Mouse (Mus musculus) MEL (cell line): Measurements from ENCODE around the gene Ankrd35. TPM values are rescaled to one million over a fixed set of nuclear protein-coding genes. Genes with fewer than 3 reads are reported as not detected.

Source experiments
- DNase-seq: peaks from one replicate; pipeline ENCODE4 v3.0.0; 2011; ENCODE audit warnings: low read depth, low spot score
- H3K27ac ChIP-seq: 2 replicates; pipeline ENCODE4 v1.5.1; 2012; ENCODE audit warnings: low read depth, mild to moderate bottlenecking, control low read depth, low read length, moderate library complexity; ENCODE audit not compliant: control insufficient read depth
- H3K27me3 ChIP-seq, 2 experiments: fragments of 150-350 bp in 1 of 2; sonication (generic) in 1 of 2; 2 replicates each; pipeline ENCODE4 v1.6.1; 2012; ENCODE audit warnings: low read length in 2 of 2, mild to moderate bottlenecking in 2 of 2, improper control_type of control experiment in 1 of 2, moderate library complexity in 1 of 2; ENCODE audit not compliant: insufficient read depth in 2 of 2, control insufficient read depth in 1 of 2
- H3K36me3 ChIP-seq, 2 experiments: 2 replicates each; pipeline ENCODE4 v1.6.1; 2012 to 2014; ENCODE audit warnings: low read length in 2 of 2, improper control_type of control experiment in 1 of 2, inconsistent platforms in 1 of 2, mild to moderate bottlenecking in 1 of 2; ENCODE audit not compliant: insufficient read depth in 2 of 2, control insufficient read depth in 1 of 2
- H3K4me1 ChIP-seq, 2 experiments: fragments of 150-350 bp in 1 of 2; sonication (generic) in 1 of 2; 2 replicates each; pipeline ENCODE4 v1.6.1; 2012; ENCODE audit warnings: low read length in 2 of 2, improper control_type of control experiment in 1 of 2, mild to moderate bottlenecking in 1 of 2; ENCODE audit not compliant: insufficient read depth in 2 of 2, control insufficient read depth in 1 of 2
- H3K4me3 ChIP-seq, 2 experiments: fragments of 150-350 bp in 1 of 2; sonication (generic) in 1 of 2; 2 replicates each; pipeline ENCODE4 v1.5.1; 2012; ENCODE audit warnings: low read depth in 2 of 2, low read length in 2 of 2, mild to moderate bottlenecking in 2 of 2, moderate library complexity in 2 of 2, control low read depth in 1 of 2, improper control_type of control experiment in 1 of 2; ENCODE audit not compliant: control insufficient read depth in 1 of 2, insufficient read depth in 1 of 2
- H3K79me2 ChIP-seq: 2 replicates; pipeline ENCODE4 v1.6.1; 2012; ENCODE audit warnings: mild to moderate bottlenecking, low read length, moderate library complexity; ENCODE audit not compliant: control insufficient read depth, poor library complexity, insufficient read depth
- H3K9ac ChIP-seq: 2 replicates; pipeline ENCODE4 v1.6.1; 2012; ENCODE audit warnings: low read depth, mild to moderate bottlenecking, control low read depth, low read length, moderate library complexity; ENCODE audit not compliant: control insufficient read depth, poor library complexity, severe bottlenecking
- H3K9me3 ChIP-seq: fragments of 150-350 bp; sonication (generic); replicated peaks from 2 replicates; pipeline ENCODE4 v1.6.1; 2012; ENCODE audit warnings: mild to moderate bottlenecking, low read length, improper control_type of control experiment, moderate library complexity; ENCODE audit not compliant: insufficient read depth
- BHLHE40 ChIP-seq: IDR thresholded peaks from 2 replicates; pipeline ENCODE4 v1.6.1; 2012; ENCODE audit warnings: low read depth, mild to moderate bottlenecking, inconsistent platforms, low read length, improper control_type of control experiment, borderline replicate concordance
- CHD1 ChIP-seq: IDR thresholded peaks from 2 replicates; pipeline ENCODE4 v1.6.1; 2012; ENCODE audit warnings: low read depth, mild to moderate bottlenecking, inconsistent platforms, low read length, improper control_type of control experiment
- CHD2 ChIP-seq: IDR thresholded peaks from 2 replicates; pipeline ENCODE4 v1.6.1; 2011; ENCODE audit warnings: low read length, improper control_type of control experiment
- CTCF ChIP-seq, 3 experiments: IDR thresholded peaks in 2 of 3; conservative IDR thresholded peaks in 1 of 3; 2 replicates each; pipeline ENCODE4 v1.5.1; 2011 to 2012; ENCODE audit warnings: low read length in 3 of 3, low read depth in 2 of 3, mild to moderate bottlenecking in 2 of 3, improper control_type of control experiment in 1 of 3, inconsistent platforms in 1 of 3, mixed read lengths in 1 of 3, moderate library complexity in 1 of 3; ENCODE audit not compliant: control insufficient read depth in 1 of 3, insufficient read depth in 1 of 3, poor library complexity in 1 of 3, severe bottlenecking in 1 of 3
- E2F4 ChIP-seq: IDR thresholded peaks from 2 replicates; pipeline ENCODE4 v1.6.1; 2011; ENCODE audit warnings: low read depth, low read length, improper control_type of control experiment, borderline replicate concordance
- ELF1 ChIP-seq: IDR thresholded peaks from 2 replicates; pipeline ENCODE4 v1.6.1; 2014; ENCODE audit warnings: low read depth, mild to moderate bottlenecking, inconsistent platforms, low read length, improper control_type of control experiment, moderate library complexity
- EP300 ChIP-seq, 2 experiments: IDR thresholded peaks; 2 replicates each; pipeline ENCODE4 v1.6.1; 2011; ENCODE audit warnings: improper control_type of control experiment in 2 of 2, low read length in 2 of 2, low read depth in 1 of 2, mild to moderate bottlenecking in 1 of 2
- ETS1 ChIP-seq: IDR thresholded peaks from 2 replicates; pipeline ENCODE4 v1.6.1; 2012; ENCODE audit warnings: low read depth, mild to moderate bottlenecking, inconsistent platforms, low read length, improper control_type of control experiment, moderate library complexity
- GABPA ChIP-seq: IDR thresholded peaks from 2 replicates; pipeline ENCODE4 v1.6.1; 2012; ENCODE audit warnings: low read depth, mild to moderate bottlenecking, inconsistent platforms, low read length, improper control_type of control experiment, moderate library complexity
- GATA1 ChIP-seq: IDR thresholded peaks from 2 replicates; pipeline ENCODE4 v1.6.1; 2011; ENCODE audit warnings: low read depth, low read length, improper control_type of control experiment
- HCFC1 ChIP-seq: IDR thresholded peaks from 2 replicates; pipeline ENCODE4 v1.6.1; 2012; ENCODE audit warnings: low read depth, mild to moderate bottlenecking, inconsistent platforms, low read length, improper control_type of control experiment, moderate library complexity
- JUND ChIP-seq: IDR thresholded peaks from 2 replicates; pipeline ENCODE4 v1.6.1; 2011; ENCODE audit warnings: low read depth, mild to moderate bottlenecking, improper control_type of control experiment, low read length
- KAT2A ChIP-seq: conservative IDR thresholded peaks from 2 replicates; pipeline ENCODE4 v1.6.1; 2012; ENCODE audit warnings: low read depth, low read length, improper control_type of control experiment, inconsistent platforms
- MAFK ChIP-seq: IDR thresholded peaks from 2 replicates; pipeline ENCODE4 v1.6.1; 2011; ENCODE audit warnings: low read depth, mild to moderate bottlenecking, low read length, improper control_type of control experiment, borderline replicate concordance
- MAX ChIP-seq: IDR thresholded peaks from 2 replicates; pipeline ENCODE4 v1.6.1; 2011; ENCODE audit warnings: low read length, improper control_type of control experiment
- MAZ ChIP-seq: IDR thresholded peaks from 2 replicates; pipeline ENCODE4 v1.6.1; 2012; ENCODE audit warnings: low read depth, mild to moderate bottlenecking, inconsistent platforms, low read length, improper control_type of control experiment
- MXI1 ChIP-seq: IDR thresholded peaks from 2 replicates; pipeline ENCODE4 v1.6.1; 2011; ENCODE audit warnings: mild to moderate bottlenecking, low read depth, low read length, improper control_type of control experiment
- MYB ChIP-seq: IDR thresholded peaks from 2 replicates; pipeline ENCODE4 v1.6.1; 2011; ENCODE audit warnings: mild to moderate bottlenecking, low read depth, low read length, improper control_type of control experiment
- MYC ChIP-seq: IDR thresholded peaks from 2 replicates; pipeline ENCODE4 v1.6.1; 2011; ENCODE audit warnings: low read depth, mild to moderate bottlenecking, low read length, improper control_type of control experiment, moderate library complexity
- NRF1 ChIP-seq: IDR thresholded peaks from 2 replicates; pipeline ENCODE4 v1.6.1; 2014; ENCODE audit warnings: low read depth, mild to moderate bottlenecking, inconsistent platforms, low read length, improper control_type of control experiment, moderate library complexity; ENCODE audit not compliant: poor library complexity, insufficient read depth, severe bottlenecking
- POLR2A ChIP-seq, 2 experiments: IDR thresholded peaks; 2 replicates each; pipeline ENCODE4 v1.6.1; 2011 to 2012; ENCODE audit warnings: low read length in 2 of 2, mild to moderate bottlenecking in 2 of 2, control low read depth in 1 of 2, improper control_type of control experiment in 1 of 2, low read depth in 1 of 2, moderate library complexity in 1 of 2; ENCODE audit not compliant: control insufficient read depth in 1 of 2, insufficient read depth in 1 of 2, poor library complexity in 1 of 2
- POLR2AphosphoS2 ChIP-seq: IDR thresholded peaks from 2 replicates; pipeline ENCODE4 v1.6.1; 2011; ENCODE audit warnings: low read length, improper control_type of control experiment
- POLR2AphosphoS5 ChIP-seq: IDR thresholded peaks from 2 replicates; pipeline ENCODE4 v1.6.1; 2012; ENCODE audit warnings: low read depth, borderline replicate concordance, mild to moderate bottlenecking, inconsistent platforms, low read length, moderate library complexity, mixed read lengths
- RAD21 ChIP-seq: IDR thresholded peaks from 2 replicates; pipeline ENCODE4 v1.6.1; 2011; ENCODE audit warnings: mild to moderate bottlenecking, low read depth, low read length, improper control_type of control experiment
- SIN3A ChIP-seq: IDR thresholded peaks from 2 replicates; pipeline ENCODE4 v1.6.1; 2012; ENCODE audit warnings: low read length, improper control_type of control experiment, inconsistent platforms
- SMC3 ChIP-seq: IDR thresholded peaks from 2 replicates; pipeline ENCODE4 v1.6.1; 2011; ENCODE audit warnings: low read depth, low read length, improper control_type of control experiment
- TAL1 ChIP-seq: IDR thresholded peaks from 2 replicates; pipeline ENCODE4 v1.6.1; 2012; ENCODE audit warnings: mild to moderate bottlenecking, inconsistent platforms, low read length, moderate library complexity, mixed read lengths
- TBP ChIP-seq: IDR thresholded peaks from 2 replicates; pipeline ENCODE4 v1.8.0; 2011; ENCODE audit warnings: low read depth, low read length, improper control_type of control experiment
- TCF12 ChIP-seq: IDR thresholded peaks from 2 replicates; pipeline ENCODE4 v1.6.1; 2014; ENCODE audit warnings: low read depth, mild to moderate bottlenecking, inconsistent platforms, low read length, improper control_type of control experiment, moderate library complexity
- UBTF ChIP-seq: IDR thresholded peaks from 2 replicates; pipeline ENCODE4 v1.6.1; 2012; ENCODE audit warnings: low read depth, mild to moderate bottlenecking, inconsistent platforms, low read length, improper control_type of control experiment, moderate library complexity, borderline replicate concordance; ENCODE audit not compliant: insufficient read depth
- USF1 ChIP-seq: IDR thresholded peaks from 2 replicates; pipeline ENCODE4 v1.6.1; 2014; ENCODE audit warnings: low read depth, mild to moderate bottlenecking, inconsistent platforms, low read length, improper control_type of control experiment, moderate library complexity
- USF2 ChIP-seq, 2 experiments: IDR thresholded peaks; 2 replicates each; pipeline ENCODE4 v1.6.1; 2011 to 2012; ENCODE audit warnings: improper control_type of control experiment in 2 of 2, low read length in 2 of 2, borderline replicate concordance in 1 of 2, inconsistent platforms in 1 of 2, low read depth in 1 of 2, mild to moderate bottlenecking in 1 of 2; ENCODE audit not compliant: insufficient read depth in 1 of 2
- ZC3H11A ChIP-seq: IDR thresholded peaks from 2 replicates; pipeline ENCODE4 v1.6.1; 2012; ENCODE audit warnings: low read depth, mild to moderate bottlenecking, inconsistent platforms, low read length, improper control_type of control experiment
- ZMIZ1 ChIP-seq: IDR thresholded peaks from 2 replicates; pipeline ENCODE4 v1.6.1; 2012; ENCODE audit warnings: low read depth, mild to moderate bottlenecking, inconsistent platforms, low read length, improper control_type of control experiment, moderate library complexity
- ZNF384 ChIP-seq: IDR thresholded peaks from 2 replicates; pipeline ENCODE4 v1.6.1; 2012; ENCODE audit warnings: low read depth, mild to moderate bottlenecking, inconsistent platforms, low read length, improper control_type of control experiment
- polyA plus RNA-seq, 2 experiments: library from polyadenylated mRNA; stranded (reverse) in 1 of 2; unstranded in 1 of 2; fragments of >175 nt in 1 of 2; fragments of >200 nt in 1 of 2; gene quantifications; 2 replicates each; pipeline versions ENCODE4 v1.2.1 to v1.2.4; 2012; ENCODE audit warnings: low replicate concordance in 2 of 2, low read depth in 1 of 2; ENCODE audit not compliant: insufficient read length in 2 of 2, insufficient read depth in 1 of 2, missing spikeins in 1 of 2
- total RNA-seq: library from RNA; depleted of rRNA; stranded (reverse); fragments of 300-350 nt; gene quantifications from 2 replicates; pipeline ENCODE4 v1.2.3, GENCODE M21; 2012

Gene Ankrd35
- total and polyA plus RNA-seq, 3 experiments: 0.62 to 0.77 TPM; not detected in 1

GRCm38 (mm10) chr3:96629729-96630600, 40.0 kb upstream of the Ankrd35 start, which contains the start of gene Rbm8a:
TSS of gene Rbm8a (plus strand) at chr3:96629933.
- peaks cover 31% of the 10 kb centered on the region for H3K79me2 ChIP-seq
- no peaks in the 10 kb centered on the region for H3K9me3 ChIP-seq
- peaks cover 12 to 21% of the 10 kb centered on the region in 2 experiments for H3K4me1 ChIP-seq
- DNase-seq: peak; percentile 100
- peak within 1 kb of the TSS; percentile 65 for H3K27ac ChIP-seq
- H3K36me3 ChIP-seq: peaks cover 16 to 35% of the 10 kb centered on the region in 2 experiments
- peak within 1 kb of the TSS; percentile 76 to 78 for H3K4me3 ChIP-seq
- H3K9ac ChIP-seq: peak within 1 kb of the TSS; percentile 80
- no peaks in the 10 kb centered on the region for H3K27me3 ChIP-seq
- TF ChIP-seq GATA1 (no peak), CTCF (IDR thresholded peaks at IDR 0.05 in 2 of 3, conservative IDR thresholded peaks at IDR 0.05 in 1 of 3; ENCODE audit: control insufficient read depth in 1 of 3, insufficient read depth in 1 of 3, low read depth in 2 of 3, low read length in 3 of 3, poor library complexity in 1 of 3, severe bottlenecking in 1 of 3) (no peak), CHD1 (peak; percentile 83; the same call in 1 of the 2 replicates), MAFK (no peak), TAL1 (no peak), POLR2AphosphoS2 (peak; percentile 100), USF1 (peak; percentile 43; the same call in 1 of the 2 replicates), ZMIZ1 (peak; percentile 98), ZNF384 (no peak), CHD2 (no peak; the same call in 1 of the 2 replicates), MYC (peak; percentile 83; the same call in 1 of the 2 replicates), TBP (peak; percentile 97), MAX (peak; percentile 68), TCF12 (peak; percentile 87), SIN3A (peak; percentile 99), JUND (peak; percentile 55; the same call in 1 of the 2 replicates), ZC3H11A (0 out of 2 replicates have a peak, but pooled peaks have one; percentile 29), ELF1 (peak; percentile 76), EP300 (IDR thresholded peaks at IDR 0.05; ENCODE audit: low read depth in 1 of 2, low read length in 2 of 2) (no peak; a peak in 1 of 4 replicates), MXI1 (peak; percentile 97), SMC3 (no peak), KAT2A (peak; percentile 81), E2F4 (peak; percentile 85; the same call in 1 of the 2 replicates), ETS1 (no peak; the same call in 1 of the 2 replicates), MYB (no peak), POLR2A (IDR thresholded peaks at IDR 0.05; ENCODE audit: control insufficient read depth in 1 of 2, insufficient read depth in 1 of 2, low read depth in 1 of 2, low read length in 2 of 2, poor library complexity in 1 of 2) (peak; percentile 93 to 100; a peak in 3 of 4 replicates), GABPA (peak; percentile 53; the same call in 1 of the 2 replicates), HCFC1 (peak; percentile 96), MAZ (0 out of 2 replicates have a peak, but pooled peaks have one; percentile 42), NRF1 (no peak), RAD21 (no peak), POLR2AphosphoS5 (peak; percentile 87), BHLHE40 (no peak), USF2 (IDR thresholded peaks at IDR 0.05; ENCODE audit: borderline replicate concordance in 1 of 2, insufficient read depth in 1 of 2, low read depth in 1 of 2, low read length in 2 of 2) (no peak), UBTF (no peak)
